Mouse (Mus musculus) cerebellum, postnatal 36 days (tissue): Measurements from ENCODE around the gene Pop5.

ENCODE experiments used
- DNase-seq, 2 experiments: peaks; one replicate each; pipeline ENCODE4 v3.0.0; 2021 to 2022; ENCODE audit warnings: mixed read lengths in 2 of 2

The Pop5 gene

DNA sequence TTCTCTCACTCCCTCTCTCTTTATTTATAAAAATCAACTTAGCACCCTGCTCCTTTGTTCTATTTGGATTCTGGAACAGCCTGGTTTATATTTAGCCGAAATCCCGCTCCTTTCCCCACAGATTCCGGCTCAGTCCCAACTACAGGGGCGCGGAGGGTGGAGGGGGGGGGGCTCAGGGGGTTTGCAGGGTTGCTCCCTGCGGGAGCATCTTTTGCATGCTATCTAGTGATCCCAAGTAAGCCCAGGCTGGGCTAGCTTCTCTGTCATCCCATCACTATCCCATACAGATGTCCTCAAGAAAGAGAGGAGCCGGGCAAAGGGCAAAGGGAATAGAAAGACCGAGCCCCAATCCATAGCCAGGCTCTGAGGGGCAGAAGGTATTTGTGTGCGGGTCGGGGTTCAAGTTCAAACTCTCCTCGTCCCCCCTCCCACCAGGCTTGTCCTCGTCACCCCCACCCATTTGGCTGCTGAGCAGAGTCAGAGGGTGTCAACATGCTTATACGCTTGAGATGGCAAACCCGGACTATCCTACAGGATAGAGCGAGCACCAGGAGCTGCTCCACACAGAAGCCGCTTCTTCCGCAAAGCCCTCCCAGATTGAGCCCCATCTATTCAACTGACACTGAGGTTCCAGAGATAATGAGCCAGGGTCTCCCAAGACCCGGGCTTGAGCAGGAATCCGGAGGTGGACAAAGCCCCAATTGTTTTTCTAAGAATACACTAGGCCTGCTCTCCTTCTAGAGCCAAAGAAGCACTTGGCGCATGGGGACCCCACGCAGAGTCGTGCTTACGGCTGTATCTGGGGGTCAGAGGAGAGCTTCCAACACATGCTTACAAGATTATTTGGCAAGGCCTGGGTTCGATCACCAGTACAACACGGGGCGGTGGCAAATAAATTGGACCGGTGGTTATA, 20.1 kb upstream of the Pop5 start:
- peak in 1 of 2 experiments; percentile 17 for DNase-seq

DNA sequence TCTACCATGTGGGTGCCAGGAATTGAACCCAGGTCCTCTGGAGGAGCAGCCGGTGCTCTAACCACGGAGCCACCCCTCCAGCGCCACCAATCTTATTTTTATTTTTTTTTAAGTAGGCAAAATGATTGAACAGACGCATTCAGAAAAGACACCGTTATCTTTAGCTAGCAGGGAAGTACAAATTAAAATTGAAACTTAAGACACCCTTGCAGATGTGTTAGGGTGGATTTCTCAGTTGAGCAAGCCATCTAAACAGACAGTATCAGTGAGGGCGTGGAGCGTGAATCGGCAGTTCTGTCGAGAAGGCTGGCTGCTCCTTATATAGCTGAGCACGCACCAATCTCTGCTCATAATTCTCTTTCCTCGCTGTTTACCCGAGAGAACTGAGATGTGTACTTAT, 17.6 kb upstream of the Pop5 start:
- DNase-seq: no peak

DNA sequence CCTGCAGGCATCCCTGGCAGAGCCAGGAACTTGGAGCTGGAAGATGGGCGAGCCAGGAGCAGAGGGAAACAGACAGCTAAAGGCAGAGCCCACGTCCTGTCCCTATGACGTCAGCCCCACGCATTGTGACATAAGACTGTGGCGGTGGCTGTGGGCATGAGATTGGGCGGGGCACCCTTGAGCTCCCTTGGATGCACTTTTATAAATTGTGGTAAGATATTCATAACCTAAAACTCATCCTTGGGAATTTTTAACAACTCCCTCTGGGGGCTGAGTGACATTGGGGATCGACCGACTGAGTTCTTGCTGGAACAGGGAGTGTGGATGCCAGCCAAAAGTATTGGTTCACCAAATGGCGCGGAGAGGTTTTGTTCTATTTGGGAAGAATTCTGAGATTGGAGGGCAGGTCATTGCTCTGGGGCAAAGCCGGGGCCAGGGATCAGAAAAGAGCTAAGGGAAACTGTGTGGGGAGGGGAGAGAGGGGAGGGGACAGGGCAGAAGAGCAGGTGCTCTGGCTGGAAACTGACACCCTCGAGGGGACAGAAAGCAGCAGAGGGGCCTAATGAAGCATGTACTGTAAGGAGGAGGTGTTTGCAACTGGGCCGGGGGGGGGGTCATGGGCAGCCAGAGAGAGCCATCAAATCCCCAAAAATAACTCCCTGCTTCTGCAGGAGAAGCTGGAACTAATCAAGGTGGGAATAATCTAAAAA, 14.6 kb upstream of the Pop5 start:
- peak; percentile 46 to 59 for DNase-seq

DNA sequence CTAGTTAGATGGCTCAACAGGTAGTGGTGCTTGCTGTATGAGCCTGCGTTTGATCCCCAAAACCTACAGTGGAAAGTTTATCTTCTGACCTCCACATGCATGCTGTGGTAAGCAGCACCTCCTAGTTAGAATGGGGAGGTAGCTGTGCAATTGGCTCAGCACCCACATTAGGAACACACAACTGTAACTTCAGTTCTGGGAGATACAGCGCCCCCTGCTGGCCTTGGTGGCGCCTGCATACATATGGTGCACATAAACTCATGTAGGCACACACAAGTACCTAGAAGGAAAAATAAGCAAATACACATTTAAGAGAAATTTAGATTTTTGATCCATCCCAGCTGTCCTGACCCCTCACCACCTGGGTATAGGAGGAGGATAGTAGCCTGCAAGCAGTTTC, 13.2 kb upstream of the Pop5 start:
- peak in 1 of 2 experiments; percentile 16 for DNase-seq

DNA sequence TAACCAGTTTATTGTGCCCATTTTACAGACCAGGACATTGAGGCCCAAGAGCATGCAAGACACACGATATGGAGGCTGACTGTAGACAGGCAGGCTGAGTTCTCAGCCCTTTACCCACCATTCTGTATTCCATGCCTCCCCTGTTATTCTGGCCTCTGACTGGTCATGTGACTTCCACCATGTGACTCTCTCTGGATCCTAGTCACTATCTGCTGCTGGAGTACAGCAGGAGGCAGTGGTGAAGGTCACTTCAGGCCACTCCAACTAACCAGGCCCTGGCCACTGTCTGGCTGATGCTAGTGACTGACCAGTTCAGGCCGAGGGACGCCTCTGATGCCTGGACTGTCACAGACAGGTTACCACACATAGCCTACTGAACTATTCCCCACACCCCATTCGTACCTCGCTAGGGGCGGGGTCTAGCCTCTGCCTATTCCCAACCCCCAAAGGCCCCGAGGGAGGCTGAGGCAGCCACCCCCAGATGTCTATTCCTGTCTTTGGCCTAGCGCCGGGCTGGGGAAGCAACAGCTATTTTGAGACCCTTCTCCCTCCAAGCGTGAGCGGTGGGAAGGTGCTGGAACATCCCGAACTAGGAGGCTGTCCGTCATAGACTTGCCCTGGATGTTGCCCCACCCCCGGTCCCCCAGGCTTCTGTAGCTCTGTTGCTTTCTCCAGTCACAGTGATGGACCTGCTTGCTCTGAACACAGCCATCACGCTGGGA, 4.6 kb upstream of the Pop5 start:
- DNase-seq: no peak

DNA sequence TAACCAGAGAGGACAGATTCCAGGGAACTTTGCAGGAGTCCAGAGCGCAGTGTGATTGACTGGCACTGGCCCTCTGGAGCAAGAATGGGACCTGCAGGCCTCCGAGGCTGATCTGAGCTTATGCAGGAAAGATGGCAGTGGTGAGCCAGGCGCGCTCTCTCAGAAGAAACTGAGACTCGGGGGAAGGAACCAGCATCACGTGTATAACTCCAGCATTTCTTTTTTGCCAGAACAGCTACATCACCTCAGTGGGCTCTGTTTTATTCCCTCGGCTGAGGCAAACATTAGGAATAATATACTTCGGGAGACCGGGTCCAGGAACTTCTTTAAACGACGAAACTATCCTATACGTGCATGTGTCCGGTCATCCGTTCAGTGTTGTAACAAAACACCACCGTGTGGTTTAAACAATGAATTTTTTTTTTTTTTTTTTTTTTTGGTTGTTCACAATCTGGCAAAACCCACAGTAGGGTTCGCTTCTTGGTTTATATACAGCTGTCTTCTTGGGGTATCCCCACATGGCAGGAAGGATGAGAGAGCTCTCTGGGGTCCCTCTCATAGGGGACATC, 4.0 kb upstream of the Pop5 start:
- DNase-seq: no peak

DNA sequence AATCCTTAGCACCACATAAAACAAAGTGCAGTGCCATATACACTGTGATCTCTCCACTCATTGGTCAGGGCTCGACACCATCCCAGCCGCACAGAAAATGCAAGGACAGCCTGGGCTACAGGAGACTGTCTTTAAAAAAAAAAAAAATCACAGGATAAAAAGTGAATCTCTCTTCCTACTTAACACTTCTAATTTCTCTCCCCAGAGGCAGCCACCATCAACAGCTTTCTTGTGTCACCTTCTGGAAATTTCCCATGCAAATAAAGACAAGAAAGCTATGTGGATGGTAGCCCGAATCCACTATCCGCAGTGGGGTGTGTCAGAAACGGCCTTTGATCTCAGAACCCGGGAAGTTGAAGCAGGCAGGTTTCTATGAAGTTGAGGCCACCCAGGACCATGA, 3.1 kb upstream of the Pop5 start:
- DNase-seq: no peak

DNA sequence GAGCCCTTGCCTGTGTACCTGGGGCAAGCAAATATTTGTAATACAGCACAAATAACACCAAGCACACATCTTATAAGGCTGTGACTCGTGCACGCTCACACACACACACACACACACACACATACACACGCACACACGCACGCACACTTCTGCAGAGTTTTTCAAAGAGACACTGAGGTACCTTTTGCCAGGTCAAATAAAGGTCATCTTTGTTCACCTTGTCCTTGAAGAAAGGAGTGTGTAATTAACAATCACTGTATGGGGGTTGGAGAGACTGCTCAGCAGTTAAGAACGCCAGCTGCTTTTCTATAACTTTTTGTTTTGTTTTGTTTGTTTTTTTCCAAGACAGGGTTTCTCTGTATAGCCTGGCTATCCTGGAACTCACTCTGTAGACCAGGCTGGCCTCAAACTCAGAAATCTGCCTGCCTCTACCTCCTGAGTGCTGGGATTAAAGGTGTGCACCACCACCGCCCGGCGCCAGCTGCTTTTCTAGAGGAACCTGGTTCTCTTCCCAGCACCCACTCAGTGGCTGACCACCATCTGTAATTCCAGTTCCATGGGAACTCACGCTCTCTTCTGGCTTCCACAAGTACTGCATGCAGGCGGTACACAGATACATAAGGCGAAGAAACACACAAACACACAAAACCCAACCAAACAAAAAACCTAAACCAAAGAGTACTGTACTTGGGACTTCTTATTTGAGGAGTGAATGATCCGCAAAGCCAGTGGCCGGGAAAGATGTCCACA, 2.4 kb upstream of the Pop5 start:
- no peak for DNase-seq

DNA sequence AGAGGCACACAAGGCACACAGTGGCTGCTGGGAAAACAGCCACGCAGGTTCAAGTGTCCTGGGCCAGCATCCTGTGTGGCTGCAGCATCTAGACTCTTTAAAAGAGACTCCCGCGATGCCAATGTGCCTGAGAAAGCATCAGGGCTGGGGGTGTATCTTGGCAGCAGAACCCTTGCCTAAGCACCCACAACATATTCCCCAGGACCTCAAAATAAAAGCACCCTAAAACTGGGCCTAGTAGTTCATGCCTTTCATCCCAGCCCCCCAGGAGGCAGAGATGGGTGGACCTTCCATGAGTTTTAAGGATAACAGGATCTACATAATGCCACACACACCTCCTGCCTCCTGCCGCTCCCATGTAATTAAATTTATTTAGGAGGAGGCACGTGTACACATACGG, 1.1 kb upstream of the Pop5 start:
- no peak for DNase-seq

DNA sequence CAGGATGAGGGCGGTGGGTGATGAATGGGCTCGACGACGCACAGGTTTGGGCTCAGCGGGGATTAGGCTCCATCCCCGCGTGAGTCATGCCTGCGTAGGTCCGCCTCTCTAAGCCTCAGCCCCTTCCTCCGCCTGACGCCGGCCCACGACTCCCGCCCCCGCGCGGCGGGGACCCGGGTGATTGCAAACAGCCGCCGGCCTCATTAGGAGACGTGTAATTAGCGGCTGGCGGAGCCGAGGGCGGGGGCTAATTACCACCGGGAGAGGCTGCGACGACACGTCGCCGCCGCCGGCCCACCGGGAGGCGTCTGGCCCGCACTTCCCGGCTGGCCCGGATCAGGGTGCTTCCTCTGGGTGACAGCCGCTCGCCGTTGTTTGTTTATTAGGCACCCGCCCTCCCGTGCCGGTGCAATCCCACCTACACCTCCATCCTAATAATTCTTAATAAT, 289 bp upstream of the Pop5 start:
- DNase-seq: peak; percentile 61 to 74

DNA sequence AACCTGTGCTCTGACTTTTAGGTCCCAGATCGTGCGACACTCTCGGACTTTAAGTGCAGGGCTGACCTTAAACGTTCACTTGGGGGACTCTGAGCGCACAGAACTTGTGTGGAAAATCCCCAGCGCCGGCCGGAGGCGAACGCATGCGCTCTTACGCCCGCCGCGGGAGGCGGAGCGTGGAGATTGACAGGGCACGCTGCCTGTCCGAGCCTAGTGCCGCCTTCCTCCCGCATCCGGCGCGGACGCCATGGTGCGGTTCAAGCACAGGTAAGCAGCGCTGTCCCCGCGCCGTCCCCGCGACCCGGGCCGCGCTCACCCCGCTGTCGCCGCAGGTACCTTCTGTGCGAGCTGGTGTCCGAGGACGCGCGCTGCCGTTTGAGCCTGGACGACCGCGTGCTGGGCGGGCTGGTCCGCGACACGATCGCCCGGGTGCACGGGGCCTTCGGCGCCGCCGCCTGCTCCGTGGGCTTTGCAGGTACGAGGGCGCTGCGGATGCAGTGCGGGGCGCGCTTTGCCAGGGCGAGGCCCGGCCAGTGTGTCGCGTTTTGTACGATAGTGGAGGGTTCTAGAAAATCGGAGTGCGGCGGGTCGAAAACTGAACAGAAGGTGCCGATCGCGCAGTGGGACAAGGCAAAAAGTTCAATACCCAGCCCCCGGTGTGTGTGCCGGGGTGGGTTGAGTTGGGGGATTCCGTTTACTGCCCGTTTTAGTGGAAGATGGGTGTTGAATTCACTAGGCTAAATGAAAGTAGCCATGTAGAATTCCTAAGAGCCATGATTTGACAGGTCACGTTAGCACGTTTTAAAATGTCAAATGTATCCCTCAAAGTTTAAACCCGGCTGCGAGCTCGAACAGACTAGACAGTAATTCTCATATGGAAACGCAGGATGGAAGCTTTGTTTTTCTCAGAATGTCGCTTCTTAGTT, 2.4 kb downstream of the Pop5 start:
- peak; percentile 94 to 95 for DNase-seq

DNA sequence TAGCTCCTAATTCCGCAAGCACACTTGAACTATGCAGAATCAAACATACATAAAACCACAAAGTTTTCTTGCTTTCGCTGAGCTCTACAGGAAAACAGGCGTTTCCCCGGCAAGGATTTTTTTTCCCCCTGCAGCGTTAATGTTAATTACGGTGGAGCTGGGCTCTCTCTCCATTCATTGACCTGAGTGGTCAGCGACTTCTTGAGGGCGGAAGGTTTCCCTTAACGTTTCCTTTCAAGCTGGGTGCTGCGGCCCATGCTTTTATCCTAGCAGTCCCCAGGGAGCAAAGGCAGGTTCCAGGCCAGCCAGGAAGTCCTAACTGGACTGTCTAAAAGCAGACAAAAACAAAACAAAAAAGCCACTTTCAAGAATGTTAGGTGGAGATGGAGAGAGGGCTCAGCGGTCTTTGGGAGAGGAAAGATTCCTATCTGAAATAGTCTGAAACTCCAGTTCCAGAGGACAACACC, 3.1 kb downstream of the Pop5 start:
- DNase-seq: no peak

DNA sequence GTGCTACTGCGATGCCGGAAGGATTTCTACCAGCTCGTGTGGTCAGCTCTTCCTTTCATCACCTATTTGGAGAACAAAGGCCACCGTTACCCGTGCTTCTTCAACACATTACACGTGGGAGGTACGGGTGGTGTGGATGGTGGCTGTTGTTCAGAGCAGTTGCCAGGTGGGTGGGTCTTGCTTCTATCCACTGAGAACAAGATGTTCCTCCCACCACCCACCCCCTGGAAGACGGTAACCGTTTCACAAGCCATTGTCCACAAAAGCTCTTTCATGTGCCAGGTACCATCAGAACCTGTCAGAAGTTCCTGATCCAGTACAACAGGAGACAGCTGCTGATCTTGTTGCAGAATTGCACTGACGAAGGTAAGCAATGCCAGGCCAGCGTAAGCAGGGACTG, 4.6 kb downstream of the Pop5 start:
- no peak for DNase-seq

DNA sequence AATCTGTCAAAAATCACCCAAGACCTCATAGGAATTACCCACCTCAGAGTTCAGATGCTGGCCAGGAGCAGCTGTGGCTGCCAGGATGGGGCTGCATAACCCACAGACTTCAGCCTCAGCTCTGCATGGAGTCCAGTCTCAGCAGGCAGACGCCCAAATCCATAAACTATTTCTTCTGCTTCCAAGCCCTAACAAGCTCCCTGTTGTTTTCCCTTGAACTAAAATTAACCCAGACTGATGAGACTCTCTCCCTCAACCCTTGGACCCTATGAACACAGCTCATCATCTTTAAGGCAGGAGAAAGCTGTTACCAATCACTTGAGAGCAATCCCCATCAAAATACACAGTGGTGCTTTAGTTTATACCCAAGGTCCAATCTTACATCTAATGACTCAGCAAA, 19.8 kb downstream of the Pop5 start:
- no peak for DNase-seq

DNA sequence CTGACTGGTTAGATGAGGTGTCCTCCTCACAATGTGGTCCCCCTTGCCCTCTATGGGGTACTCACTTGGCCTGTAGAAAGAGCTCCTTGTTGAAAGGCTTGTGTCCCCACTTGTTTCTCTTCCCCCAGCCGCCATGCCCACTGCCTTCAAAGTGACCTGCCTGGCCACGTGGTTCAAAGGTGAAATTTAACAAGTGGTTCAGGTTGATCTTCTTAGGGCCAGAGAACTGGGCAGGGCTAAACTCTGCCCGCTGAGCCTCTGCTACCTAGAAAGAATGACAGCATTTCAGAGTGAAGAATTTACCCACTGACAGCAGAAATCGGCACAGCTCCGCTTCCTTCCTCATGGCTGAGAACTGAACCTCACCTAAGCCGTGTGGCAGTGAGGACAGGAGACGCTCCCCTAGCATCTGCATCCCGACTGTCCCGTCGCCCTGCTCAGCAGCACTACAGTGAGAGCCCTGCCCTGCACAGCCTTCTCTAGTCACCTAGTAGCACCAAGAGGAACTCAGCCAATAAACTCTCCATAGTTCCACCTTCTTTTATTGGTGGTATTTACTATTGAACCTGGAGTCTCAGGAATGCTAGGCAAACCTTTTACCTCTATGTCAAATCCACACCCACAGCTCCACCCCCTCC, 21.4 kb downstream of the Pop5 start:
- DNase-seq: no peak

DNA sequence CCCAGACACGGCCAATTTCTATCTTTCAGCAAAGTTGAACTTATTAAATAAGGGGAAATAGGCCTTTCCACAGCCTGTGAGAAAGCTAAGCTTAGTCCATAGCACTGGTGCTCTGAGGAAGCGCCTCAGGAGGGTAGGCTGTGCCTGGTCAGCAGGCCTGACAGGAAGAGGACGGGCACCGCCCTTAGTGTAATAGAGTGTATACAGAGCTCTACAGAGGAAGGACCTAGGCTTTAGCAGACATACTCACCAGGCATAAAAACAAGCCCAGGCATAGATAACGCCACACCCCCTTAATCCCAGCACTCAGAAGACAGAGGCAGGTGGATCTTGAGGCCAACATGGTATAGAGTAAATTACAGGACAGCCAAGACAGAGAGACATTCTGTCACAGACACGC, 24.7 kb downstream of the Pop5 start:
- no peak for DNase-seq

DNA sequence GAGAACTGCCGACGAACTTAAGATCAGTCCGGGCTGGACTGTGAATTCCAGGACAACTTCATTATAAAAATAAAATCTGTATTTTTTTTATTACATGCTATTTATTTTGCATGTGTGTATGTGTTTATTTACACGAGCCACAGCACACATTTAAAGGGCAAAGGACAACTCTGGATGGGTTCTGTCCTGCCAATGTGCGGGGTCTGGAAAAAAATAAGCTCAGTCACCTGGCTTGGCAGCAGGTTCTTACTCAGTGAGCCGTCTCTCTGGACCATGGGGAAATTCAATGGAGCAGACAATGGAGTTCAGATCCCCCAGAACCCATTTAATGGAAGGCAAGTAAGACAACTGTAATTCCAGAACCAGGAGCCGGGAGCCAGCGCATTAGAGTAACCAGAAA, 25.5 kb downstream of the Pop5 start:
- DNase-seq: no peak

DNA sequence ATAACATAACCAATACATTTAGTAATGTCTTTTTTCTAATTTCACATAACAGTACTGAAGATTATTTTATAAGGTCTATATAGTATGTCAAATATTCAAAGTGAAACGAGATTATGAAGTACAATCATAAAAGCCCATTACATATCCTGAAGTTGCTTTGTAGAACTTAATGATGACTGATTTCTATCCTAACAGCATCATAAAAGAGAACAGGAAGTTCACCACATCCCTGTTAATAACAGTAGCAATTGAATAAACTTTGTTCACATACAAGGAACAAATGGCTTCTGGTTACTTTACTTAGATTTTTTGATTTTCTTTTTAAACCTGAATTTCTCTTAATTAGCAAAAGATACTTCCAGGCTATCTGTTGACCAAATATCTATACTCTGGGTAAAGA, 26.2 kb downstream of the Pop5 start:
- DNase-seq: no peak

DNA sequence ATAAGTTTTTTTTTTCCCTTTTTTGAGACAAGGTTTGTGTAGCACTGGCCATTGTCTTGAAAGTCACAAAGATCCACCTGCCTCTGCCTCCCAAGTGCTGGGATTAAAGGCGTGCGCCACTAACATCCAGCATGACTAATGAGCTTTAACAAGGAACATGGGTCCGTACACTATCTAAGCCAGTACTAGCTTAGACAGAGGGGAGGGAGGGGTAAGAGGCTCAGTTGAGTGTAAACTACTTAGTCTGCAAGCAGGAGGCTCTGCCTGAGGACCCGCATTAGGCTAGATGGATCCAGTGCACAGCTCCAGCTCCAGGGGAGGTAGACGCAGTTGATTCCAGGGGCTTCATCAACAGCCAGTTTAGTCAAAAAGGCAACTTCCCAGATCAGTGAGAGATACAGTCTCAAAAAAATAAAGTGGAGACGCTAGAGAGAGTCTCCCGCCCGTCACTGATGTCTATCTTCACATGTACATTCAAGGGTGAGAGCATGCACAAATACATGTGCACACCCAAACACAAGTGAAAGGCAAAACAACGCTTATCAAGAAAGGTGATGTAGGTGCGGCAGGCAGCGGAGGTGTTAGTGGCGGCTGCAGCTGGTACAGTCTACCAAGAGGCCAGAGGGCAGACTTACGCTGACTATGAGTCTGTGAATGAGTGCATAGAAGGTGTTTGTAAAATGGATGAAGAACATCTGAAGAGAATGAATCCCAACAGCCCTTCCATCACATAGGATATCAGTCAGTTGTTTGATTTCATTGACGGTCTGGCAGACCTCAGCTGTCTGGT, 27.1 kb downstream of the Pop5 start:
- DNase-seq: no peak

DNA sequence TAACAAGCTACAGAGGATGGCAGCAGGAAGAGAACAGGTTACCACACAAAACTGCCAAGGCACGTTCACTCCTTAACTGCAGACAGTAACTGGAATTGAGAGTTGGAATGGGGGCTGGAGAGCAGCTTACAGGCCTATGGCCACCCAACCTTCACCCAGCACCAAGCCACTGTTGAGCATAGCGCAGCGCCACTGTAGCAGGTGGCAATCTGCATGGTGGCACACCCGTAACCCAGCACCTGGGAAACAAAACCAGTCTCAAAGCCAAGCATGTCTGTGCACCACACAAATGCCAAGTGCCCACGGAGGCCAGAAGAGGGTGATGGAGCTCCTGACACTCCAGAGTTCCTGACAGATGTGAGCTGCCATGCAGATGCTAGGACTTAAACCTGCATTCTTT, 30.7 kb downstream of the Pop5 start:
- DNase-seq: no peak
